Mouse (Mus musculus): ENCODE measurements around the gene Podn. TPM values are rescaled to one million over a fixed set of nuclear protein-coding genes. Genes with fewer than 3 reads are reported as not detected.

Podn gene
- polyA plus RNA-seq, 1 experiment from 2014 or later = 0.90 TPM

GRCm38 (mm10) chr4:108033041-108033764, 63.0 kb downstream of the Podn start:
- H3K27ac ChIP-seq = no peak overlapping the region
- H3K9me3 ChIP-seq = no peaks in the 10 kb centered on the region
- H3K4me1 ChIP-seq = peaks cover 20% of the 10 kb centered on the region
- no peak overlapping the region for H3K9ac ChIP-seq
- no peak for ATAC-seq (ENCODE audit: insufficient number of reproducible peaks, insufficient read depth, low FRiP score, low TSS enrichment, low read depth)
- WGBS = 81% methylated on average over 8 of the region's 8 CpGs
- H3K4me2 ChIP-seq = peak overlapping the region; percentile 90
- H3K36me3 ChIP-seq = no peaks in the 10 kb centered on the region
- H3K27me3 ChIP-seq = peaks cover 48% of the 10 kb centered on the region
- H3K4me3 ChIP-seq = no peak overlapping the region

DNA sequence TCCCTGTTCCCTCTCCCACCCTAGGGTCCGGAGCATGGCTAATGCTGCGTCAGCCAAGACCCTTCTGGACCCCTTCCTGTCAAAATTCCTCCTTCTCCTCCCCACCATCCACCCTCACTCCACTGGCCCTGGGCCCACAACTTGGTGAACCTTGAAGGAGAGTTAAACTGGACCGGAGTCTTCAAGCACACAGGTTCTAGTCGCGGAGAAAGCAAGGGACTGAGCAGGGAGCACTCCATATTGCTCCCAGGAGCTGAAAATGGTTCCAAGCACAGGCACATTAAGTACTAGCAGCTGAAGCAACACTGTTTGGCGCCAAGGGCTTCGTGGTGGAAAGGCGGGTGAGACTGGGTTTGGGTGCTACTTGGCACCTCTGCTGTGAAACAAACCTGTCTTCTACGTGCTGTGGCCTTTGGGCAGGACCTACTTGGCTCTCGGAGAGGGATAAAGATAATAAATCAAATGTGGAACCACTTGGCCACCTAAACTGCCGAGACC, 63.8 kb downstream of the Podn start:
- Histone ChIP-seq H3K9me3 (no peaks in the 10 kb centered on the region), H3K27ac (no peak overlapping the region), H3K9ac (peak overlapping the region; percentile 78; the same call in 1 of the 2 replicates), H3K4me1 (peaks cover 20% of the 10 kb centered on the region), H3K27me3 (peaks cover 48% of the 10 kb centered on the region), H3K4me3 (peak overlapping the region; percentile 67), H3K36me3 (no peaks in the 10 kb centered on the region), H3K4me2 (peak overlapping the region; percentile 90)
- 29% methylated on average over 11 of the region's 11 CpGs for WGBS
- ATAC-seq (ENCODE audit: insufficient number of reproducible peaks, insufficient read depth, low FRiP score, low TSS enrichment, low read depth) = no peak

DNA sequence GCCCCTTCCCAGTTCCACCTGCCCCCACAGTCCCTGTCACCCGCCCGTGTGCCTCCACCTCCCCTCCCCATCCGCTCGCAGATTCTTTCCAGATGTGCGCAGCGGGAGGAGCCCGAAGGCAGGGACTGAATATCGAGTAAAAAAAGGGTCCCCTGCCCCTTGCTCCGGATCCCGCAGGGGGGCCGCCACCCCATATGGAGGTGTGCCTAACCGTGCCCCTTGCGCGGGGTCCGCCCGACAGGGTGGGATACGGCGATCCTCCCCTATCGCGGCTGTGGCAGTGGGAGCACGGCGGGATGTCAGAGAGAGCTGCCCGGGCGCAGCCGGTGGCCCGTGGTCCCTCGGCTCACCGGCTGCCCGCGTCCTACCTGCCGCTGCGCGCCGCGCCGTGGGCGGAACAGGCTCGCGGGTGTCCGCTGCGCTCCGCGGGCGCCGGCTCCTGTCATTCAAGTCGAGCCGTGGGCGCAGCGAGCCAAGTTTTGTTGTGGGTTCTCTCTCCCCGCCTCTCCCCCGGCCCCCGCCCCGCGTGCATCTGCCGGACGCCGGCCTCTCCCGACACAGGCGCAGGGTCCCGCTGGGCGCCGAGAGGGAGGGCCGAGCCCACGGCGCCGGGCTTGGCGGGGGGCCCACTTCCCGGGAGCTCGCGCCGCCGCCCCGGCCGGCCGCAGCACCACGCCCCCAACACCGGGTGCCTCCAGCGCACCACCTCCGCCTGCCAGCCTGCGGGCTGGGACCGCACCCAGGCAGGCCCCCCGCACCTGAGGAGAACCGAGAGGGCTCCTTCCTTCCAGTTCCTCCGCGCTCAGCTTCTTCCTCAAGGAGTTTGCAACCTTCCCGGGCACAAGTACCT, 64.5 kb downstream of the Podn start:
- H3K27ac ChIP-seq = no peak overlapping the region
- no peaks in the 10 kb centered on the region for H3K36me3 ChIP-seq
- H3K9ac ChIP-seq = peak overlapping the region; percentile 78
- 0 out of 2 replicates have a peak, but pooled peaks have one; percentile 29 for ATAC-seq (ENCODE audit: insufficient number of reproducible peaks, insufficient read depth, low FRiP score, low TSS enrichment, low read depth)
- H3K4me1 ChIP-seq = peaks cover 20% of the 10 kb centered on the region
- H3K4me3 ChIP-seq = peak overlapping the region; percentile 67
- H3K9me3 ChIP-seq = no peaks in the 10 kb centered on the region
- H3K27me3 ChIP-seq = peaks cover 48% of the 10 kb centered on the region
- under 1% methylated on average over 76 of the region's 86 CpGs for WGBS
- H3K4me2 ChIP-seq = peak overlapping the region; percentile 90

DNA sequence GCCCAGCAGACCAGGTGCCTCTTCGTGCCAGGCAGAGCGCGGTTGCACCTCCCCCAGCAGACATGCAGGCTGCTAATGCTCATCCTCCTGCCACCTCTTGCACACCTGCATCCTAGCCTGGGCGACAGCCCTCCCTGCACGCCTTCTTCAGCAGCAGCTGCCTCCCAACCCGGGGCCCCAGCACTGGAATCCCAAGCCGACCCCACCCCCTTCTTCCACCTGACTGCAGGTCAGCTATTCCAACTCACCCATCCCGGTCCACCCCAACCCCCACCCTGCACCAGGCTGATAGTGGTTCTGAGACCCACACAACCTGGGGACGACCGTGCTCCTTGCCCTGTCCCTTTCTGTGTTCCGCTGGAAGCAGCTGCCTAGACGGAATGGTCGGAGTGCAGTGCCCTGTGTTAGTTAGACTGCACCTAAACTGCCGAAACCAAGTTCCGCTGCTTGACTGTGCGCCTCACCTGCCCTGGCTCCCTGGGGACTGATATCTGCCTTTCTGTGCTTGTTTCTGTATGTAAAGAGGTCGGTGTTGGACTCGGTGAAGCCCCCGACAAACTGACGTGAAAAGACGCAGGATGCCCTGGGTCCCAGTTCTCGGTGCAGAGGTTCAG, 65.2 kb downstream of the Podn start:
- Histone ChIP-seq H3K27ac (no peak overlapping the region), H3K9ac (peak overlapping the region; percentile 78), H3K36me3 (no peaks in the 10 kb centered on the region), H3K4me2 (peak overlapping the region; percentile 90), H3K27me3 (peaks cover 48% of the 10 kb centered on the region), H3K9me3 (no peaks in the 10 kb centered on the region), H3K4me1 (peaks cover 20% of the 10 kb centered on the region), H3K4me3 (peak overlapping the region; percentile 67)
- 0 out of 2 replicates have a peak, but pooled peaks have one; percentile 16 for ATAC-seq (ENCODE audit: insufficient number of reproducible peaks, insufficient read depth, low FRiP score, low TSS enrichment, low read depth)
- whole genome bisulfite sequencing = 1% methylated on average over 22 of the region's 22 CpGs

DNA sequence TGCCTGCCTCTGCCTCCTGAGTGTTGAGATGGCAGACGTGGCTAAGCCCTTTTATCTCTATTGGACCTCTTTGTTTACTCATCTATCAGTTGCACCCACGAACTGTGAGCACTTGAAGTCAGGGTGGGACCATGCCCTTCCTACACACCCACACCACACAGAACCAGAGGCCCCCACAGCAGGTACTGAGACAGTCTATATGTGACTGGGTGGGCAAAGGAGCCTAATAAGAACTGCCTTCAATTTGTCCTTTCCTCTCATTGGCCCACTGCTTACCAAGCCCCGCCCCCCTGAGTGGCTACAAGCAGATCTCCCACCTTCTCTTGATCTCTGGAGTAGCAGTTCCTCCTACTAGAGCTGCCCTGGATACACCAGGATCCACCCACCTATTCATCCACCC, 70.1 kb downstream of the Podn start:
- Histone ChIP-seq H3K36me3 (no peaks in the 10 kb centered on the region), H3K9ac (no peak overlapping the region), H3K4me1 (peaks cover 13% of the 10 kb centered on the region), H3K27me3 (peaks cover 22% of the 10 kb centered on the region), H3K27ac (no peak overlapping the region), H3K4me3 (no peak overlapping the region), H3K9me3 (no peaks in the 10 kb centered on the region), H3K4me2 (no peak overlapping the region)
- no peak for ATAC-seq (ENCODE audit: insufficient number of reproducible peaks, insufficient read depth, low FRiP score, low TSS enrichment, low read depth)
- 54% methylated on average over 3 of the region's 3 CpGs for WGBS

DNA sequence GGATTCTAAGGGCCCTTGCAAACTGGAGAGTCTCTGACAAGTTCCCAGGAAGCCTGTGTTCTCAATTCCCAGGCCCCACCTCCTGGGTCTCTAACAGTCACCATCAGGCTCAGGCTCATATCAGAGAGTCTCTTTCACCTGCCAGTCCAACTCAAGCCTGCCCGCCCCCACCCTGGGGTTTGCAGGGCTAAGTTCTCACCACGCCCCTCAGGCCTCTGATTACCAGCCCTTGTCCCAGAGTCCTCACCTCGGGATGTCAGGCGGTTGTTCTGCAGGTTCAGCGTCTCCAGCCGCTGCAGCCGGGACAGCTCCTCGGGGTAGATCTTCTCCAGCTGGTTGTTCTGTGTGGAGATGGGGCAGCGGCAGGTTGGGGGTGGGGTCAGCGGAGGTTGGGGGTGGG, 71.0 kb downstream of the Podn start:
- peak overlapping the region; percentile 28; the same call in 1 of the 2 replicates for H3K4me2 ChIP-seq
- ATAC-seq (ENCODE audit: insufficient number of reproducible peaks, insufficient read depth, low FRiP score, low TSS enrichment, low read depth) = no peak
- H3K27ac ChIP-seq = no peak overlapping the region
- peaks cover 13% of the 10 kb centered on the region for H3K27me3 ChIP-seq
- 1% methylated on average over 10 of the region's 10 CpGs for WGBS
- no peak overlapping the region for H3K4me3 ChIP-seq
- no peaks in the 10 kb centered on the region for H3K36me3 ChIP-seq
- no peaks in the 10 kb centered on the region for H3K9me3 ChIP-seq
- H3K4me1 ChIP-seq = peaks cover 4% of the 10 kb centered on the region
- no peak overlapping the region for H3K9ac ChIP-seq

DNA sequence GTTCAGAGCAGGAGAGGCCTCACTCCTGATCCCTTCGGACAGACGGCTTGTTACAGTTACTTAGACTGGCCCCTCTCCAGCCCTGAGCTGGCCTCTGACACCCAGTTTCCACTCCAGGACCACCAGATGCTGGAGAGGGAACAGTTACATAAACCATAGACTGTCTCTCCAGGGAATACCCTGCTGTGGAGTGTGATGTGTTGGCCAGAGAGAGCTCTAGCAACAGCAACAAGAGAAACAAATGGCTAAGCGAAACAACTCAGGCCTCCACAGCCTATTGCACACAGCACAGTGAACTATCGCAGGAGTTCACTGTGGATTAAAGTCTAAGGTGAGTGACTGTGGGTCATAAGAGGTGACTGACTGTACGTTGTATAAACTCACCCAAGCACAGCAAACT, 71.6 kb downstream of the Podn start:
- no peak overlapping the region for H3K4me3 ChIP-seq
- 60% methylated on average over 5 of the region's 5 CpGs for WGBS
- H3K4me1 ChIP-seq = peaks cover 3% of the 10 kb centered on the region; the same call in 1 of the 2 replicates
- H3K9me3 ChIP-seq = no peaks in the 10 kb centered on the region
- no peak overlapping the region for H3K9ac ChIP-seq
- peaks cover 7% of the 10 kb centered on the region for H3K27me3 ChIP-seq
- no peaks in the 10 kb centered on the region for H3K36me3 ChIP-seq
- no peak overlapping the region for H3K4me2 ChIP-seq
- no peak for ATAC-seq (ENCODE audit: insufficient number of reproducible peaks, insufficient read depth, low FRiP score, low TSS enrichment, low read depth)
- H3K27ac ChIP-seq = no peak overlapping the region

GRCm38 (mm10) chr4:108023186-108023585, 73.1 kb downstream of the Podn start:
- H3K4me2 ChIP-seq = no peak overlapping the region
- H3K4me3 ChIP-seq = no peak overlapping the region
- no peaks in the 10 kb centered on the region for H3K36me3 ChIP-seq
- H3K4me1 ChIP-seq = peaks cover 13% of the 10 kb centered on the region
- ATAC-seq (ENCODE audit: insufficient number of reproducible peaks, insufficient read depth, low FRiP score, low TSS enrichment, low read depth) = no peak
- 77% methylated on average over 4 of the region's 4 CpGs for WGBS
- H3K27ac ChIP-seq = no peak overlapping the region
- H3K9ac ChIP-seq = no peak overlapping the region
- H3K9me3 ChIP-seq = no peaks in the 10 kb centered on the region
- H3K27me3 ChIP-seq = no peaks in the 10 kb centered on the region

GRCm38 (mm10) chr4:108020178-108020577, 76.1 kb downstream of the Podn start:
- peaks cover 11% of the 10 kb centered on the region for H3K4me1 ChIP-seq
- no peak for ATAC-seq (ENCODE audit: insufficient number of reproducible peaks, insufficient read depth, low FRiP score, low TSS enrichment, low read depth)
- H3K4me2 ChIP-seq = no peak overlapping the region
- no peak overlapping the region for H3K4me3 ChIP-seq
- H3K36me3 ChIP-seq = no peaks in the 10 kb centered on the region
- WGBS = 80% methylated on average over 6 of the region's 6 CpGs
- no peaks in the 10 kb centered on the region for H3K9me3 ChIP-seq
- H3K9ac ChIP-seq = no peak overlapping the region
- H3K27me3 ChIP-seq = no peaks in the 10 kb centered on the region
- H3K27ac ChIP-seq = no peak overlapping the region

GRCm38 (mm10) chr4:108018961-108019921, 77.0 kb downstream of the Podn start:
- Histone ChIP-seq H3K4me1 (peaks cover 19% of the 10 kb centered on the region), H3K9me3 (no peaks in the 10 kb centered on the region), H3K27me3 (no peaks in the 10 kb centered on the region), H3K4me3 (no peak overlapping the region), H3K9ac (no peak overlapping the region), H3K27ac (no peak overlapping the region), H3K36me3 (no peaks in the 10 kb centered on the region), H3K4me2 (no peak overlapping the region)
- 44% methylated on average over 14 of the region's 14 CpGs for WGBS
- ATAC-seq (ENCODE audit: insufficient number of reproducible peaks, insufficient read depth, low FRiP score, low TSS enrichment, low read depth) = no peak

All from embryonic facial prominence, embryonic 13.5 days (tissue).